Mouse (Mus musculus) stomach, postnatal 0 days (tissue): ENCODE data around the gene Polg2. TPM values are rescaled to one million over a fixed set of nuclear protein-coding genes. Genes with fewer than 3 reads are reported as not detected.
A peak's percentile ranks its signal among the peaks of the same experiment; 100 is the strongest.
"Not testable (repeated sequence)": the region's sequence is repeated elsewhere in the genome, so short reads cannot be mapped to it uniquely, and the experiment has no call there.

Source experiments
- ATAC-seq: fragments of 200-750 bp; cut with Nextera tagmentation; 2 replicates; pipeline ENCODE4 v1.8.0; 2017; ENCODE audit not compliant: low FRiP score, low TSS enrichment
- DNase-seq: peaks from one replicate; pipeline ENCODE4 v3.0.0-alpha.2; 2016; ENCODE audit warnings: low spot score
- H3K27ac ChIP-seq: fragments of 300-500 bp; sonication (generic); replicated peaks from 2 replicates; pipeline ENCODE4 v1.5.1; 2014; ENCODE audit warnings: mild to moderate bottlenecking, control low read depth
- H3K27me3 ChIP-seq: fragments of 300-500 bp; sonication (generic); 2 replicates; pipeline ENCODE4 v1.6.1; 2014; ENCODE audit warnings: low read length; ENCODE audit not compliant: control insufficient read depth, insufficient read depth
- H3K36me3 ChIP-seq: fragments of 300-500 bp; sonication (generic); 2 replicates; pipeline ENCODE4 v1.6.1; 2014; ENCODE audit warnings: low read length, mixed read lengths; ENCODE audit not compliant: control insufficient read depth, insufficient read depth
- H3K4me1 ChIP-seq: fragments of 300-500 bp; sonication (generic); replicated peaks from 2 replicates; pipeline ENCODE4 v1.6.1; 2014; ENCODE audit warnings: antibody characterized with exemption; ENCODE audit not compliant: control insufficient read depth, insufficient read depth
- H3K4me2 ChIP-seq: fragments of 300-500 bp; sonication (generic); replicated peaks from 2 replicates; pipeline ENCODE4 v1.6.1; 2014; ENCODE audit warnings: low read depth, mild to moderate bottlenecking, control low read depth, moderate library complexity
- H3K4me3 ChIP-seq: fragments of 300-500 bp; sonication (generic); 2 replicates; pipeline ENCODE4 v1.5.1; 2014; ENCODE audit warnings: low read depth, low read length, control low read depth
- H3K9ac ChIP-seq: fragments of 300-500 bp; sonication (generic); 2 replicates; pipeline ENCODE4 v1.6.1; 2014; ENCODE audit warnings: mild to moderate bottlenecking, low read length, control low read depth, mixed read lengths
- H3K9me3 ChIP-seq: fragments of 300-500 bp; sonication (generic); 2 replicates; pipeline ENCODE4 v1.6.1; 2016; ENCODE audit warnings: low read length; ENCODE audit not compliant: control insufficient read depth
- CTCF ChIP-seq: IDR thresholded peaks from 2 replicates; pipeline ENCODE4 v1.5.1; 2016; ENCODE audit warnings: antibody characterized with exemption, low read depth, mild to moderate bottlenecking, moderate library complexity
- EP300 ChIP-seq: optimal IDR thresholded peaks from 2 replicates; pipeline ENCODE3; 2016; ENCODE audit warnings: antibody characterized with exemption
- WGBS: fragments of 180-500 bp; shearing (Covaris S2); extraction: QIAGEN DNeasy Blood & Tissue Kit; methylation state at CpG from one replicate; pipeline ENCODE4 v1.1.7; 2014; 5-methylcytosine and 5-hydroxymethylcytosine counted together
- polyA plus RNA-seq: library from polyadenylated mRNA; unstranded; fragments of >200 nt; fragmentation: Nextera tagmentation; extraction: Ambion mirVana; gene quantifications from 2 replicates; pipeline ENCODE4 v1.2.1, GENCODE M21; 2015

Polg2 gene
- polyA plus RNA-seq, 1 experiment from 2014 or later = 8.9 TPM

- Histone ChIP-seq H3K27me3 (no peaks in the 10 kb centered on the region), H3K4me3 (no peak overlapping the region), H3K36me3 (peaks cover 10% of the 10 kb centered on the region; the same call in 1 of the 2 replicates), H3K4me1 (no peaks in the 10 kb centered on the region), H3K4me2 (no peak overlapping the region), H3K9me3 (no peaks in the 10 kb centered on the region), H3K27ac (no peak overlapping the region), H3K9ac (no peak overlapping the region)
- WGBS = 82% methylated on average over 3 of the region's 3 CpGs
- ATAC-seq = no peak
- no peak for DNase-seq
- TF ChIP-seq EP300 (no peak), CTCF (no peak)
Observed at GRCm38 (mm10) chr11:106817156-106817555, 37.8 kb upstream of the Polg2 start.

GRCm38 (mm10) chr11:106816316-106816715 lies 37.0 kb upstream of the Polg2 start:
- no peaks in the 10 kb centered on the region for H3K27me3 ChIP-seq
- H3K36me3 ChIP-seq = peaks cover 10% of the 10 kb centered on the region; the same call in 1 of the 2 replicates
- TF ChIP-seq EP300 (no peak), CTCF (no peak)
- no peak overlapping the region for H3K4me3 ChIP-seq
- 78% methylated on average over 7 of the region's 7 CpGs for WGBS
- ATAC-seq = no peak
- H3K4me1 ChIP-seq = no peaks in the 10 kb centered on the region
- H3K9ac ChIP-seq = no peak overlapping the region
- H3K4me2 ChIP-seq = no peak overlapping the region
- no peaks in the 10 kb centered on the region for H3K9me3 ChIP-seq
- DNase-seq = no peak
- H3K27ac ChIP-seq = no peak overlapping the region

GRCm38 (mm10) chr11:106815761-106816160 lies 36.4 kb upstream of the Polg2 start:
- Histone ChIP-seq H3K27ac (no peak overlapping the region), H3K4me2 (no peak overlapping the region), H3K4me1 (no peaks in the 10 kb centered on the region), H3K9me3 (no peaks in the 10 kb centered on the region), H3K4me3 (no peak overlapping the region), H3K36me3 (peaks cover 15% of the 10 kb centered on the region), H3K27me3 (no peaks in the 10 kb centered on the region), H3K9ac (no peak overlapping the region)
- no peak for DNase-seq
- no peak for ATAC-seq
- no peak for TF ChIP-seq CTCF
- no peak for TF ChIP-seq EP300
- 67% methylated on average over 2 of the region's 2 CpGs for WGBS

GRCm38 (mm10) chr11:106815331-106815730 lies 36.0 kb upstream of the Polg2 start:
- Histone ChIP-seq H3K27ac (no peak overlapping the region), H3K9me3 (no peaks in the 10 kb centered on the region), H3K4me2 (no peak overlapping the region), H3K4me1 (no peaks in the 10 kb centered on the region), H3K4me3 (no peak overlapping the region), H3K27me3 (no peaks in the 10 kb centered on the region), H3K9ac (no peak overlapping the region), H3K36me3 (peaks cover 14% of the 10 kb centered on the region)
- no peak for TF ChIP-seq CTCF
- TF ChIP-seq EP300 = no peak
- ATAC-seq (no peak), DNase-seq (no peak)
- WGBS = 92% methylated on average over 2 of the region's 2 CpGs

- ATAC-seq (no peak), DNase-seq (no peak)
- peaks cover 11% of the 10 kb centered on the region for H3K36me3 ChIP-seq
- no peak overlapping the region for H3K9ac ChIP-seq
- H3K4me2 ChIP-seq = no peak overlapping the region
- no peak overlapping the region for H3K27ac ChIP-seq
- no peaks in the 10 kb centered on the region for H3K4me1 ChIP-seq
- TF ChIP-seq EP300 (no peak), CTCF (no peak)
- WGBS = 73% methylated on average over 14 of the region's 14 CpGs
- H3K9me3 ChIP-seq = no peaks in the 10 kb centered on the region
- H3K4me3 ChIP-seq = no peak overlapping the region
- H3K27me3 ChIP-seq = no peaks in the 10 kb centered on the region
Observed at GRCm38 (mm10) chr11:106814601-106815320, 35.4 kb upstream of the Polg2 start.

- WGBS = 84% methylated on average over 7 of the region's 7 CpGs
- no peak overlapping the region for H3K4me2 ChIP-seq
- H3K9ac ChIP-seq = no peak overlapping the region
- H3K27me3 ChIP-seq = no peaks in the 10 kb centered on the region
- TF ChIP-seq EP300 (no peak), CTCF (no peak)
- H3K4me1 ChIP-seq = no peaks in the 10 kb centered on the region
- ATAC-seq (peak; percentile 84), DNase-seq (peak; percentile 36)
- H3K27ac ChIP-seq = no peak overlapping the region
- H3K9me3 ChIP-seq = no peaks in the 10 kb centered on the region
- no peak overlapping the region for H3K4me3 ChIP-seq
- H3K36me3 ChIP-seq = peaks cover 10% of the 10 kb centered on the region
Observed at GRCm38 (mm10) chr11:106812410-106813136, 33.2 kb upstream of the Polg2 start.

- WGBS = 61% methylated on average over 1 of the region's 1 CpGs
- not testable (repeated sequence) for H3K4me3 ChIP-seq, H3K36me3 ChIP-seq
Observed at GRCm38 (mm10) chr11:106807442-106807841, 28.1 kb upstream of the Polg2 start.

More at GRCm38 (mm10) chr11:106807442-106807841, 28.1 kb upstream of the Polg2 start:
- not testable (repeated sequence) for H3K27ac ChIP-seq, H3K9ac ChIP-seq, H3K4me1 ChIP-seq, H3K9me3 ChIP-seq, H3K27me3 ChIP-seq, ATAC-seq, DNase-seq, H3K4me2 ChIP-seq
